Mouse (Mus musculus) ES-Bruce4 (cell line): ENCODE data around the gene Rab27a.

Experiments used
- CTCF ChIP-seq: IDR thresholded peaks from one replicate; pipeline ENCODE4 v1.8.1; 2011; ENCODE audit warnings: low read depth, low read length
- EP300 ChIP-seq: IDR thresholded peaks from 2 replicates; pipeline ENCODE4 v1.6.1; 2011; ENCODE audit warnings: low read depth, low read length; ENCODE audit not compliant: insufficient read depth
- POLR2A ChIP-seq: IDR thresholded peaks from one replicate; pipeline ENCODE4 v1.8.1; 2011; ENCODE audit warnings: low read length; ENCODE audit not compliant: insufficient read depth

DNA sequence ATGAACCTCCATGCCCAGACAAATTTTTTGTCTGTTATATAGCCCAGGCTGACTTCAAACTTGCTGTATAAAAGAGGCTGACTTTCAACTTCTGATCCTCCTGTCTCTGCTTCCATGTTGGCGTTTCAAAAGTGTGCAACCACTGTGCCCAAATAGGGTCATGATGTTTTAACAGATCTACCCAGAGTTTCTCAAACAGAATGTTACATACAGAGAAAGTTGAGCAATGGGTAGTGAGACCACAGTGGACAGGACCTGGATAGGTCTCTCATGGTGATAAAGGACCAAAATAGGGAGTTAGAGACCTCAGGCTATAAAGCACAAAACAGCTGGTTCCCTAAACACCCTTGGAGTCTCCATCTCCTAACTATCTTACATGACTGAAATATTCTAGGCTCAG lies 14.2 kb upstream of the Rab27a start:
- TF ChIP-seq CTCF (no peak), POLR2A (no peak), EP300 (no peak)
